Mouse (Mus musculus): ENCODE measurements around the gene Trim2. TPM values are rescaled to one million over a fixed set of nuclear protein-coding genes. Genes with fewer than 3 reads are reported as not detected.

The Trim2 gene
- polyA plus RNA-seq, 1 experiment, result 3.2 TPM

- Histone ChIP-seq H3ac (ENCODE audit: control insufficient read depth, insufficient read length) (peak overlapping the region; percentile 2), H3K27me3 (ENCODE audit: control insufficient read depth, insufficient read depth, insufficient read length) (no peaks in the 10 kb centered on the region), H3K79me2 (ENCODE audit: control insufficient read depth, insufficient read depth) (no peaks in the 10 kb centered on the region), H3K36me3 (ENCODE audit: control insufficient read depth, insufficient read depth) (no peaks in the 10 kb centered on the region), H3K4me2 (ENCODE audit: low read depth) (peak overlapping the region; percentile 79), H3K4me3 (peak overlapping the region; percentile 48)
- TF ChIP-seq POLR2A (IDR thresholded peaks at IDR 0.05; ENCODE audit: insufficient read length, low read depth), result peak; percentile 35
- TF ChIP-seq MYOG (IDR thresholded peaks at IDR 0.05; ENCODE audit: control insufficient read depth in 1 of 3, insufficient read depth in 1 of 3, insufficient read length in 2 of 3, low read depth in 2 of 3), result no peak
Observed at GRCm38 (mm10) chr3:84259281-84260023, 47.2 kb downstream of the Trim2 start.

GRCm38 (mm10) chr3:84258518-84259031 lies 48.1 kb downstream of the Trim2 start:
- H3K4me2 ChIP-seq (ENCODE audit: low read depth), result peak overlapping the region; percentile 79
- H3K4me3 ChIP-seq, result peak overlapping the region; percentile 48
- H3K27me3 ChIP-seq (ENCODE audit: control insufficient read depth, insufficient read depth, insufficient read length), result no peaks in the 10 kb centered on the region
- H3K36me3 ChIP-seq (ENCODE audit: control insufficient read depth, insufficient read depth), result no peaks in the 10 kb centered on the region
- H3K79me2 ChIP-seq (ENCODE audit: control insufficient read depth, insufficient read depth), result no peaks in the 10 kb centered on the region
- no peak for TF ChIP-seq REST (IDR thresholded peaks at IDR 0.05; ENCODE audit: insufficient read depth, insufficient read length)
- no peak for TF ChIP-seq TCF12 (IDR thresholded peaks at IDR 0.05; ENCODE audit: insufficient read depth, poor library complexity, severe bottlenecking)
- TF ChIP-seq POLR2A (IDR thresholded peaks at IDR 0.05; ENCODE audit: insufficient read length, low read depth), result no peak
- TF ChIP-seq CEBPB (IDR thresholded peaks at IDR 0.05; ENCODE audit: insufficient read depth, poor library complexity, severe bottlenecking), result no peak
- H3ac ChIP-seq (ENCODE audit: control insufficient read depth, insufficient read length), result peak overlapping the region; percentile 2

- no peaks in the 10 kb centered on the region for H3K27me3 ChIP-seq (ENCODE audit: control insufficient read depth, insufficient read depth, insufficient read length)
- H3K4me3 ChIP-seq, result peak overlapping the region; percentile 48
- H3K36me3 ChIP-seq (ENCODE audit: control insufficient read depth, insufficient read depth), result no peaks in the 10 kb centered on the region
- no peaks in the 10 kb centered on the region for H3K79me2 ChIP-seq (ENCODE audit: control insufficient read depth, insufficient read depth)
- no peak for TF ChIP-seq MAX (IDR thresholded peaks at IDR 0.05; ENCODE audit: low read depth)
- TF ChIP-seq POLR2AphosphoS2 (IDR thresholded peaks at IDR 0.05; ENCODE audit: insufficient read length, low read depth), result no peak
- no peak for TF ChIP-seq SRF (IDR thresholded peaks at IDR 0.05; ENCODE audit: control insufficient read depth, insufficient read length, low read depth)
- TF ChIP-seq REST (IDR thresholded peaks at IDR 0.05; ENCODE audit: insufficient read depth, insufficient read length), result no peak
- TF ChIP-seq CEBPB (IDR thresholded peaks at IDR 0.05; ENCODE audit: insufficient read depth, poor library complexity, severe bottlenecking), result no peak
- TF ChIP-seq E2F4 (IDR thresholded peaks at IDR 0.05; ENCODE audit: insufficient read depth), result no peak
- no peak for TF ChIP-seq TCF12 (IDR thresholded peaks at IDR 0.05; ENCODE audit: insufficient read depth, poor library complexity, severe bottlenecking)
- TF ChIP-seq POLR2A (IDR thresholded peaks at IDR 0.05; ENCODE audit: insufficient read length, low read depth), result no peak
- no peak overlapping the region for H3ac ChIP-seq (ENCODE audit: control insufficient read depth, insufficient read length)
- peak overlapping the region; percentile 79 for H3K4me2 ChIP-seq (ENCODE audit: low read depth)
Observed at GRCm38 (mm10) chr3:84257989-84258517, 48.6 kb downstream of the Trim2 start.

GRCm38 (mm10) chr3:84254520-84254878 lies 52.2 kb downstream of the Trim2 start:
- Histone ChIP-seq H3K79me2 (ENCODE audit: control insufficient read depth, insufficient read depth) (no peaks in the 10 kb centered on the region), H3K4me3 (no peak overlapping the region), H3ac (ENCODE audit: control insufficient read depth, insufficient read length) (no peak overlapping the region), H3K4me2 (ENCODE audit: low read depth) (no peak overlapping the region), H3K27me3 (ENCODE audit: control insufficient read depth, insufficient read depth, insufficient read length) (no peaks in the 10 kb centered on the region), H3K36me3 (ENCODE audit: control insufficient read depth, insufficient read depth) (no peaks in the 10 kb centered on the region)
- no peak for TF ChIP-seq CEBPB (IDR thresholded peaks at IDR 0.05; ENCODE audit: insufficient read depth, poor library complexity, severe bottlenecking)
- TF ChIP-seq MYOG (IDR thresholded peaks at IDR 0.05; ENCODE audit: control insufficient read depth in 1 of 3, insufficient read depth in 1 of 3, insufficient read length in 2 of 3, low read depth in 2 of 3), result no peak
- TF ChIP-seq POLR2AphosphoS2 (IDR thresholded peaks at IDR 0.05; ENCODE audit: insufficient read length, low read depth), result no peak
- no peak for TF ChIP-seq REST (IDR thresholded peaks at IDR 0.05; ENCODE audit: insufficient read depth, insufficient read length)
- no peak for TF ChIP-seq MAX (IDR thresholded peaks at IDR 0.05; ENCODE audit: low read depth)
- TF ChIP-seq E2F4 (IDR thresholded peaks at IDR 0.05; ENCODE audit: insufficient read depth), result no peak
- no peak for TF ChIP-seq TCF12 (IDR thresholded peaks at IDR 0.05; ENCODE audit: insufficient read depth, poor library complexity, severe bottlenecking)
- TF ChIP-seq TCF3 (IDR thresholded peaks at IDR 0.05; ENCODE audit: insufficient read length, low read depth), result no peak
- TF ChIP-seq MYOD1 (IDR thresholded peaks at IDR 0.05; ENCODE audit: control insufficient read depth in 1 of 3, insufficient read length in 2 of 3, low read depth in 2 of 3), result no peak
- TF ChIP-seq SRF (IDR thresholded peaks at IDR 0.05; ENCODE audit: control insufficient read depth, insufficient read length, low read depth), result no peak
- no peak for TF ChIP-seq USF1 (IDR thresholded peaks at IDR 0.05; ENCODE audit: low read depth)
- no peak for TF ChIP-seq POLR2A (IDR thresholded peaks at IDR 0.05; ENCODE audit: insufficient read length, low read depth)

- Histone ChIP-seq H3K36me3 (ENCODE audit: control insufficient read depth, insufficient read depth) (no peaks in the 10 kb centered on the region), H3K4me2 (ENCODE audit: low read depth) (no peak overlapping the region), H3K27me3 (ENCODE audit: control insufficient read depth, insufficient read depth, insufficient read length) (no peaks in the 10 kb centered on the region), H3ac (ENCODE audit: control insufficient read depth, insufficient read length) (no peak overlapping the region), H3K79me2 (ENCODE audit: control insufficient read depth, insufficient read depth) (no peaks in the 10 kb centered on the region), H3K4me3 (no peak overlapping the region)
- TF ChIP-seq USF1 (IDR thresholded peaks at IDR 0.05; ENCODE audit: low read depth) (no peak), CEBPB (IDR thresholded peaks at IDR 0.05; ENCODE audit: insufficient read depth, poor library complexity, severe bottlenecking) (no peak), MYOD1 (IDR thresholded peaks at IDR 0.05; ENCODE audit: control insufficient read depth in 1 of 3, insufficient read length in 2 of 3, low read depth in 2 of 3) (no peak), SRF (IDR thresholded peaks at IDR 0.05; ENCODE audit: control insufficient read depth, insufficient read length, low read depth) (no peak), E2F4 (IDR thresholded peaks at IDR 0.05; ENCODE audit: insufficient read depth) (no peak), MYOG (IDR thresholded peaks at IDR 0.05; ENCODE audit: control insufficient read depth in 1 of 3, insufficient read depth in 1 of 3, insufficient read length in 2 of 3, low read depth in 2 of 3) (no peak), REST (IDR thresholded peaks at IDR 0.05; ENCODE audit: insufficient read depth, insufficient read length) (no peak)
Observed at GRCm38 (mm10) chr3:84253655-84254519, 52.8 kb downstream of the Trim2 start.

Data from myocyte (in vitro differentiated cells).